Mouse (Mus musculus) midbrain, postnatal 0 days (tissue): ENCODE results near the gene Stra6l. TPM values are rescaled to one million over a fixed set of nuclear protein-coding genes. Genes with fewer than 3 reads are reported as not detected.

Experiments
- ATAC-seq: fragments of 200-750 bp; cut with Nextera tagmentation; 2 replicates; pipeline ENCODE4 v1.8.0; 2017; ENCODE audit warnings: moderate number of reproducible peaks, mild to moderate bottlenecking, moderate TSS enrichment, moderate library complexity; ENCODE audit not compliant: low FRiP score
- DNase-seq: peaks from one replicate; pipeline ENCODE4 v3.0.0-alpha.2; 2015; ENCODE audit warnings: low spot score
- H3K27ac ChIP-seq: fragments of 300-500 bp; sonication (generic); 2 replicates; pipeline ENCODE4 v1.5.1; 2014; ENCODE audit warnings: low read depth, mild to moderate bottlenecking, low read length, mixed read lengths
- H3K27me3 ChIP-seq: fragments of 300-500 bp; sonication (generic); 2 replicates; pipeline ENCODE4 v1.6.1; 2014; ENCODE audit warnings: low read length, control low read depth, mixed read lengths; ENCODE audit not compliant: insufficient read depth
- H3K36me3 ChIP-seq: fragments of 300-500 bp; sonication (generic); 2 replicates; pipeline ENCODE4 v1.6.1; 2014; ENCODE audit warnings: low read length, control low read depth, mixed read lengths; ENCODE audit not compliant: insufficient read depth
- H3K4me1 ChIP-seq: fragments of 300-500 bp; sonication (generic); 2 replicates; pipeline ENCODE4 v1.6.1; 2014; ENCODE audit warnings: mild to moderate bottlenecking, control low read depth, antibody characterized with exemption, low read length, mixed read lengths; ENCODE audit not compliant: insufficient read depth
- H3K4me2 ChIP-seq: fragments of 300-500 bp; sonication (generic); 2 replicates; pipeline ENCODE4 v1.6.1; 2014; ENCODE audit warnings: low read depth, mild to moderate bottlenecking, low read length, mixed read lengths; ENCODE audit not compliant: poor library complexity, severe bottlenecking
- H3K4me3 ChIP-seq: fragments of 300-500 bp; sonication (generic); 2 replicates; pipeline ENCODE4 v1.5.1; 2014; ENCODE audit warnings: low read depth, mild to moderate bottlenecking, low read length, moderate library complexity
- H3K9ac ChIP-seq: fragments of 300-500 bp; sonication (generic); replicated peaks from 2 replicates; pipeline ENCODE4 v1.6.1; 2014; ENCODE audit warnings: mild to moderate bottlenecking, low read length, moderate library complexity, mixed read lengths; ENCODE audit not compliant: poor library complexity, severe bottlenecking
- H3K9me3 ChIP-seq: fragments of 300-500 bp; sonication (generic); 2 replicates; pipeline ENCODE4 v1.6.1; 2016; ENCODE audit warnings: low read length, control low read depth
- CTCF ChIP-seq: IDR thresholded peaks from 2 replicates; pipeline ENCODE4 v1.5.1; 2016; ENCODE audit warnings: antibody characterized with exemption, mild to moderate bottlenecking
- WGBS: fragments of 180-500 bp; shearing (Covaris S2); extraction: QIAGEN DNeasy Blood & Tissue Kit; methylation state at CpG from one replicate; pipeline ENCODE4 v1.1.7; 2014; 5-methylcytosine and 5-hydroxymethylcytosine counted together
- polyA plus RNA-seq: library from polyadenylated mRNA; unstranded; fragments of >200 nt; fragmentation: Nextera tagmentation; extraction: Ambion mirVana; gene quantifications from 2 replicates; pipeline ENCODE4 v1.2.1, GENCODE M21; 2015
- total RNA-seq: library from RNA; depleted of rRNA; stranded (reverse); fragments of >200 nt; gene quantifications from 2 replicates; pipeline ENCODE4 v1.2.3, GENCODE M21; 2014

Gene Stra6l
- total and polyA plus RNA-seq, 2 experiments from 2014 or later: 0.46 to 0.71 TPM

DNA sequence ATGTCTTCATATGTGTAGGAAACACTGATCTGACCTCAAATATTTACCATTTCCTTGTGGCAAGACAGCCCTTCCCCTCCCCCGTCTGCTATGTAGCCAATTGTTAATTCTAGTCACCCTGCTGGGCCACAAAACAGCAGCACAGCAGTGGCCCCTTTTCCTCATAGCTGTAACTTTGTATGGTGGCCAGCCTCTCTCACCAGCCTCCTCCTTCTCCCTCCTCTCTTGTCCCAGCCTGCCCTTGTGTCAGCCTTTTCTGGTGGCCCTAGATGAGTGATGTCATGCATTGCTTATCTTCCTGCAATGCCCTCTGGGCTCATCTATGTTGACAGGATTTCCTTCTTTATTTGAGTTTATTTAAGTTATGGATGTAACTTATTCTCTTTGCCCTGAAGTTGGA, 955 bp downstream of the Stra6l start:
- H3K4me1 ChIP-seq: no peaks in the 10 kb centered on the region
- no peaks in the 10 kb centered on the region for H3K27me3 ChIP-seq
- H3K36me3 ChIP-seq: no peaks in the 10 kb centered on the region
- no peak overlapping the region for H3K9ac ChIP-seq
- H3K9me3 ChIP-seq: no peaks in the 10 kb centered on the region
- DNase-seq (no peak), ATAC-seq (no peak)
- H3K4me2 ChIP-seq: no peak overlapping the region
- H3K4me3 ChIP-seq: no peak overlapping the region
- TF ChIP-seq CTCF: no peak
- 30% methylated on average over 1 of the region's 1 CpGs for WGBS
- H3K27ac ChIP-seq: no peak overlapping the region

DNA sequence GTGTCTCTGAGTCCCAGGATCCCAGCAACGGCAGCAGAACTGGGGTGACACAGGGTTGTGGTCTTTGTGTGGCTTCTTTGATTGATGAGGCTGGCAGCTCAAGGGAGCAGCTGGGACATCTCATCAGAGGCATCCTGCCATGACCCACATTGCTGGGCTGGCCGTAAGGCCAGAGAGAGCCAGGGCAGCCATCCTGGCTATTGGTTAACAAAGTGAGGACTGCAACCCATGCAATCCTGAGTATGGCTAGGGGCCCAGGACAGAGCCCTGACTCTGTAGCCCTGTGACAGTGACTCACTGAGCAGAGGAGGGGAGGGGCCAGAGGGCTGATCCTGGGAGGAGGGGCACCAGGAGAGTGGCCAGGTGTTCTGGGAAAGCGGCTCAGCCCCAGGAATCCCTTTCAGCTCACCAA, 3.2 kb downstream of the Stra6l start:
- 66% methylated on average over 3 of the region's 3 CpGs for WGBS
- no peak overlapping the region for H3K27ac ChIP-seq
- H3K9ac ChIP-seq: no peak overlapping the region
- DNase-seq (peak; percentile 28), ATAC-seq (0 out of 2 replicates have a peak, but pooled peaks have one; percentile 23)
- no peak overlapping the region for H3K4me2 ChIP-seq
- H3K4me1 ChIP-seq: no peaks in the 10 kb centered on the region
- no peaks in the 10 kb centered on the region for H3K36me3 ChIP-seq
- H3K27me3 ChIP-seq: no peaks in the 10 kb centered on the region
- no peaks in the 10 kb centered on the region for H3K9me3 ChIP-seq
- H3K4me3 ChIP-seq: no peak overlapping the region
- TF ChIP-seq CTCF: no peak

DNA sequence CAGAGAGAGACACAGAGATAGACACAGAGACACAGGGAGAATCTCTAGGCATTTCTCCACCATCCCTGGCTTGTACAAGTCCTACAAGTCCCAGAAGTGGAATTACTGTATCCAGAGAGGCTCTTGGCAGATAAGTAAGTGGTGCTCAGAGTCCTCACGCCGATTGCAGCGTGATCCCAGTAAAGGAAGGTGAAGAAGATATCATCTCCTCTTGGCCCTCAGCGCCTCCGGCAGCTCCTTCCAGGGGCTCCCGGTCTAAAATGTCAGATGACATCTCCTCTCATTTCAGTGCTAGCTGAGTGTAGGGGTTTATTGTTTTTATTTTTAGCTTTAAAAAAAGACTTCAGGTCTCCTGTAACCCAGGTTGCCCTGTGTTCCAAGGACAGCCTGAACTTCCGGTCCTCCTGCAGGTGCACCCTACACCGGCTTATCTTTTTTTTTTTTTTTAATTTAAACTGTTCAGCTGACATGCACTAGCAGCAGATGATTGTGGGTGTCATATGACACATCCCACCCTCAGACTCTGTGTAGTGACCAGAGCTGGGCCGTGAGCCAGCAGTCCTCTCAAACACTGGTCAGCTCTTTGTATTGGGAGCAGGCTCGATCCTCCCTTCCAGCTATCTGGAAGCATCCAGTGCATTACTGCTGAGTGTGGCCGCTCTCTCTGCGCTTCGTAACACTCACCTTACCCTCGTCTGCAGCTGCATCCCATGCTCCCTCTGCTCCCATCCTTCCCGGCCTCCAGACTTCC, 5.2 kb downstream of the Stra6l start:
- no peak overlapping the region for H3K27ac ChIP-seq
- ATAC-seq (no peak), DNase-seq (no peak)
- 76% methylated on average over 15 of the region's 15 CpGs for WGBS
- H3K36me3 ChIP-seq: no peaks in the 10 kb centered on the region
- no peak for TF ChIP-seq CTCF
- no peak overlapping the region for H3K4me2 ChIP-seq
- no peaks in the 10 kb centered on the region for H3K4me1 ChIP-seq
- H3K27me3 ChIP-seq: no peaks in the 10 kb centered on the region
- H3K9ac ChIP-seq: no peak overlapping the region
- no peak overlapping the region for H3K4me3 ChIP-seq
- no peaks in the 10 kb centered on the region for H3K9me3 ChIP-seq

DNA sequence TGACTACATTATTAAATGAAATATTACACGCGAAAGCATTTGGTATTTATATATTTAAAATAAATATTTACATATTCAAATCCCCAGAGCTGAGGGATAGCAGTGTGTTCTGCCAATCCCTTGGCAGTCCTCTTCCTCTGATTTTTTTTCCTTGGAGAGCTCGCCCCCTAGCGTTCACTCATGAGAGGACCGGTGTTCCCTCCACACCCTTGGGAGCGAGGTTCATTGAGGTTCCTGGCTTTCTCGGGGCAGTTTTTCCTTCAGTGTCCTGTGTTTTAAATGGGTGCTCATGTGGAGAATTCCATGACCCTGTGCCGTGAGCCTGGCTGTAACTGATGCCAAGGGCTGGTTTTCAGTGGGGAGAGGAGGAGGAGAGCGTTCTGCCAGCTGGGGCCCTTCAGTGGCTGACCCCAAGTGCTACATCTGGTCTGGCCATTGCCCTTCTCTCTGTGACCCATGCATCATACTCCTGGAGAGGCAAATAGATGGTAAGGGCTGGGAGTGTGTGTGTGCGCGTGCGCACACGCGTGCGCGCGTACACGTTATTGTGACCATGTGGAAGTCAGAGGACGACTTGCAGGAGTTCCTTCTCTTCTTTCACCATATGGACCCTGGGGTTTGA, 7.5 kb downstream of the Stra6l start:
- no peaks in the 10 kb centered on the region for H3K36me3 ChIP-seq
- no peaks in the 10 kb centered on the region for H3K9me3 ChIP-seq
- H3K27me3 ChIP-seq: no peaks in the 10 kb centered on the region
- H3K9ac ChIP-seq: no peak overlapping the region
- H3K4me1 ChIP-seq: no peaks in the 10 kb centered on the region
- H3K27ac ChIP-seq: no peak overlapping the region
- 48% methylated on average over 19 of the region's 19 CpGs for WGBS
- H3K4me3 ChIP-seq: no peak overlapping the region
- peak; percentile 90 for TF ChIP-seq CTCF
- ATAC-seq (0 out of 2 replicates have a peak, but pooled peaks have one; percentile 56), DNase-seq (peak; percentile 82)
- H3K4me2 ChIP-seq: no peak overlapping the region

DNA sequence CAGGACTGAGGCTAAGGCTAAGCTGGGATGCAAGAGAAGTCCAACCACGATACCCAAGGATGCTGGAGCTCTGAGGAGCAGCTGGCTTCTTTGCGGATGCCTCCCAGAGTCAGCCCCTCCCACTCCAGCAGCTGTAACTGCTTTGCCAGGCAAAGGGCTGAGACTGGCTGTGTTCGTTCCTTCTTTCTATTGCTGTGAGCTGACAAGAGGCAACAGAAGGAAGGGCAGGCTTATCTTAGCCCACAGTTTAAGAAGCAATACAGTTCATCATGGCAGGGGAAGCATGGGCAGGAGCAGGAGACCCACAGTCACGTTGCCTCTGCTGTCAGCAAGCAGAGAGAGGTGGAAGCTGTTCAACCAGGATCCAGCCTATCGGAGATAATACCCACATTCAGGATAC, 12.7 kb downstream of the Stra6l start:
- TF ChIP-seq CTCF: no peak
- DNase-seq: no peak
- Histone ChIP-seq H3K4me3 (no peak overlapping the region), H3K27me3 (no peaks in the 10 kb centered on the region), H3K9me3 (no peaks in the 10 kb centered on the region), H3K36me3 (no peaks in the 10 kb centered on the region), H3K4me2 (no peak overlapping the region), H3K4me1 (no peaks in the 10 kb centered on the region), H3K9ac (no peak overlapping the region), H3K27ac (no peak overlapping the region)
- WGBS: 61% methylated on average over 5 of the region's 5 CpGs
- ATAC-seq: no peak

DNA sequence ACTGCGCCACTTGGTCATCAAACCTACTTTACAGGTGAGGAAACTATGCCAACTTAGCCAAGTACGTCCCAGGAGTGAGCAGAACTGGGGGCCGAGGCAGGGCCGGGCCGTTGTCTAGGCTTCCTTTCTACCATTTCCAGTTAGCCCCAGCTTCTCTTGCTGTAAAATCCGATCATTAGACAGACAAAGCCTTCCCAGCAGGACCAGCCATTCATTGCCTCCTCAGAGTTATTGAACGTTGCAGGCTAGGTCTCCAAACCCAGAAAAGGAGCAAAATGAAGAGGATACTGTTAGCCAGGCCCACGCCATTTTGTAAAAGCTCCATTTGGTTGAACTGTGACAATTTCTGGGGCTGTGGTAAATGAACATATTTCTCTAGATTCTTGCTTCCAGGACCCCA, 19.0 kb downstream of the Stra6l start:
- Histone ChIP-seq H3K4me2 (no peak overlapping the region), H3K4me1 (peaks cover 3% of the 10 kb centered on the region; the same call in 1 of the 2 replicates), H3K36me3 (no peaks in the 10 kb centered on the region), H3K9me3 (no peaks in the 10 kb centered on the region), H3K9ac (no peak overlapping the region), H3K27me3 (no peaks in the 10 kb centered on the region), H3K4me3 (no peak overlapping the region), H3K27ac (no peak overlapping the region)
- 63% methylated on average over 8 of the region's 8 CpGs for WGBS
- TF ChIP-seq CTCF: no peak
- no peak for DNase-seq
- ATAC-seq: no peak
